Mouse (Mus musculus): ENCODE results near the gene Prr5l.

Gene Prr5l

DNA sequence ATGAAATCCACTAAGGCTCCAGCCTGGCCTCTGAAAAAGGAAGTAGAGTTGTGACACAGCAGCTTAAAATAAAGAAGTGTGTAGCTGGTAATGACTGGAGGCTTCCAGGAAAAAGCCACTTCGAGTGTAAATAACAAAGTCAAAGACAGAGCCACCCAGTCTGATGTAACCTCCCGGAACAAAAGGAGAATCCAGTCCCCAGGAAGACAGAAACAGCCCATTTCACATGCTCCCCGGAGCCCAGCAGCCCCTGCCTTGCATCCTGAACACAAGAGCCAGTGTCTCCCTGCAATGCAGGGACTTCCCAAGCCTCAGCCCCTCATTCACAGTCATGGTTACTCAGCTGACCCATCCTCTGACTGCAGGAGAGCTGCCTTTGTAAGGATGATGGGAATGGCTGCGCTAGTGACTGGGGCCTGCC is 101.5 kb downstream of the Prr5l start:
- TF ChIP-seq GATA4 (IDR thresholded peaks at IDR 0.05; ENCODE audit: insufficient replicate concordance, low read length), result no peak

DNA sequence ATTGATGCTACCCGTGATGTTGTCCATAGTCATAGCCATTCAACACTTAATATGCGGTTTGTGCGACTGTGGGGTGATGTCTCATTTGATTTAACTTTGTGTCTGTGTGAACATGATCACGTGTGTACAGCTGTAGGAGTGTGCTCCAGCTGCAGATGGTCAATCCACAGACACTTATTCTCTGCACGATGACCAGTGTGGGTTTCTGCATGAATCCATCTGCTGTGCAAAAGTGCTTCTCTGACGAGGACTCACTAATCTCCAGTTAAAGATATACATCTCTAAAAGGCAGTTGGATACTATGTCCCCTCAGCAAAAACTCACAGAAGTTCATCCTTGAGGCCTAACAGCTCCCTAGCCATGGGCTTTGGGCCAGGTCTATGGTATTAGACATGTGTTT is 104.7 kb downstream of the Prr5l start:
- TF ChIP-seq GATA4 (IDR thresholded peaks at IDR 0.05; ENCODE audit: insufficient replicate concordance, low read length), result no peak

DNA sequence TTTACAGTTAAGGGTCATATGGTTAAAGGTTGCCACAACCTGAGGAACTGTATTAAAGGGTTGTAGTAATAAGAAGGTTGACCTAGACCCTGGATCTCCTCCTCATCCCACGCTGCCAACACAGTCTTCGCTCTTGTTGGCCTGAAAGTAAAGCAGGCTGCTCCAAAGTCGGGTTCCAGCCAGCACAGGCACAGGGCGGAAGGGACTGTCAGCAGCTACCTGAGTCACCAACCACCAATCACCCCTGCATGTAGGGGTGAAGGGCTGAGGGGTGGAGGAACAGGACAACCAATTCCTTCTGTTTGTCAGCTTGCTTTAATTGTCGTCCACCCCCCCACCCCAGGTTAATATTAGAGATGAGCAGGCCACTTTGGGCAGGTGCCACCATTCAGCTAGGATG is 119.3 kb downstream of the Prr5l start:
- TF ChIP-seq GATA4 (IDR thresholded peaks at IDR 0.05; ENCODE audit: insufficient replicate concordance, low read length), result no peak

DNA sequence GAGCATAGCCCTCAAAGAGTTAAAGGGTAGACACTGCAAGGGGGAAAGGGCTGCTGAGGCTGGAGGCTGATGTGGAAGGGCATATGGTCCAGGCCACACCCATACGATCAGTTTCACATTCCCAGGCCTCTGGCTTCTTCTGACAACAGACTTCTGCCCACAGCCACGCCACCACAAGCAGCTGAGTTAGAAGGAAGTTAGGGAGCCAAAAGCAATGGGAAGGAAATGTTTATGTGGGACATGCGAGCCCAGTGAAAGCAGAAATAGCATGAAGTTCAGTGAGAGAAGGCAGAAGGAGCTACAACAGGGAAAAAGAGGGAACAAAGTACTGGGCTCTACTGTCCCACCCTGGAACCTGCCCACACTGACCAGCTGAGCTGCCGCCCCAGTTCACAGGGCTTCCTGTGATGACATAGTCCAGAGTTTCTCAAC is 119.9 kb downstream of the Prr5l start:
- no peak for TF ChIP-seq GATA4 (IDR thresholded peaks at IDR 0.05; ENCODE audit: insufficient replicate concordance, low read length)

DNA sequence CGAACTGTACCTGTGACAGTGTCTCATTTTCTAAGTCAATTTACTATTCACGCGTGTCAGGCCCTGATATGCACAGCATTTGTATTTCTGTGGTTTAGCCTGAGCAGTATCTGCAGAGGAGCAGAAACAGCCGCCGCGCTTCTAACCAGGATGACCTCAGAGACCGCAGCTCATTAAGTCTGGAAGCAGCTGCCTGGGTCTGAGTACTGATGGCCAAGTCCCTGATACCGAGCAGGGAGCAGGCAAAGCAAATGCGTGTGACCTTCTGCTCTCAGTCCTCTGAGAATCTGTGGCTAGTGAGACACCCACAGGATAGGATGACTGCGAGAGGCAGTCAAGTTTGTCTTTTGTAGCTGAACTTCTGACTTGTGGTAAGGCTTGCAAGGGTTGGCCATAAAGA is 120.4 kb downstream of the Prr5l start:
- peak; percentile 61; the same call in 1 of the 2 replicates for TF ChIP-seq GATA4 (IDR thresholded peaks at IDR 0.05; ENCODE audit: insufficient replicate concordance, low read length)

DNA sequence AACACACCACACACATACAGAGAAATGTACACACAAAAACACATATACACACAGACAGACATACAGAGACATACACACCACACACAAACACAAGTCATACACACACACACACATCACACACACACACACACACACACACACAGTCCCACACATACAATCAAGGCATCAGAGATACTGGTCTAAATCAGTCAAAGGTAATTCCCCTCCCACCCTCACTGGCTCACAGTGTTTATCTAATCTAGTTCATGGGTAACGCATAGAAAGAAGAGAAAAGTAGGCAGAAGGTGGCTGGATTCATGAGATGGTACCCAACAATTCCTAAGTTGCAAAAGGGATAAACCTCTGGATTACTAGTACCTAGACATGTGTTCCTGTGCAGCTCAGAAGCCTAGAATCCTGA is 120.9 kb downstream of the Prr5l start:
- TF ChIP-seq GATA4 (IDR thresholded peaks at IDR 0.05; ENCODE audit: insufficient replicate concordance, low read length), result no peak

DNA sequence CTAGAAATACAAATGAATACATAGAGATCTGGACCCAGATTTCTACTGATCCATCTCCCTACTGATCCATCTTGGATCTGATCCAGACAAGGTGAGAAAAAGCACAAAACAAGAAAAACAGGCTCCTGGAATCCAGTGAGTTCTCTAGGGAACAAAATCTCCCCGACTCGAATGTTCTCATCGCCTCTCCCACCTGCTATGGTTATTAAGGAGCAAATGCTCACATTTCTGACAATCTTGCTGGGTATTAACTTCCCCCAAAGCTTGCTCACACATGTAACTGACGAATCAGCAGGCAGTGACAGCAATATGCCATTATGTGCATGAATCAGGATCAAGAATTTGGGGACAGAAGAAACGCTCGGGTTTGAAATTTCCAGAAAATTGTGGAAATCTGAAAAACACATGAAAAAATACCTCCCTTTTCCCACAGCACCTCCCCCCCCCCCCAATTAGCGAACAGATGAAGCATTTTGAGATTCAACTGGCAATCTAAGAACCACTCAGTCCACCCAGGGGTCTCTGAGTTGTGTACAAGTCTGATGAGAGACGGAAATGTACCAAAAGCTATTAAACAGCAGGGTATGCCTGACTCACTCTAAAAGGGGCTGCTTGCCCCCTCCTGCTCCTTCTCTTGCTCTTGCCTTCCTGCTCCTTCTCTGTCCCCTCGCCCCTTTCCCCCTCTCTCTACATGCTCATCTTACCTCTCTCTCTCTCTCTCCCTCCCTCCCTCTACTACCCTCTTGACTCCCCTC is 123.1 kb downstream of the Prr5l start:
- TF ChIP-seq GATA4 (IDR thresholded peaks at IDR 0.05; ENCODE audit: insufficient replicate concordance, low read length), result no peak

DNA sequence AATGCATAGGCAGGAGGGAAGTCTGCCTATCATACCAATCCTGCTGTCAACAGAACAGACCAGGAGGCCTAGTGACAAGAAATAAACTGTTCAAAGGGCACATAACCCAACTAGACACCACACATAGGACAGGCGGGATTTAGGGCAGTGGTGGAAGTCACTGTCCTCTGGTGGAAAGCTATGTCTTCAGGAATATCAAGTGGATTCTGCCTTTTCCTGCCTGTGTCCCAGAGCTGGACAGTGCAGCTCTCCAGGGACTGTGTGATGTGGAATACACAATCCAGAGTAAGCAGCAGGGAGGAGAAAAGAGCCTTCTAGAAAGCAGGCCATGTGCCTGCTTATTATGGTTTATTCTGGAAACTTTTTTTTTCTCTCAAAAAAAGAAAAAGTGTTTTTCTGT is 125.0 kb downstream of the Prr5l start:
- no peak for TF ChIP-seq GATA4 (IDR thresholded peaks at IDR 0.05; ENCODE audit: insufficient replicate concordance, low read length)

DNA sequence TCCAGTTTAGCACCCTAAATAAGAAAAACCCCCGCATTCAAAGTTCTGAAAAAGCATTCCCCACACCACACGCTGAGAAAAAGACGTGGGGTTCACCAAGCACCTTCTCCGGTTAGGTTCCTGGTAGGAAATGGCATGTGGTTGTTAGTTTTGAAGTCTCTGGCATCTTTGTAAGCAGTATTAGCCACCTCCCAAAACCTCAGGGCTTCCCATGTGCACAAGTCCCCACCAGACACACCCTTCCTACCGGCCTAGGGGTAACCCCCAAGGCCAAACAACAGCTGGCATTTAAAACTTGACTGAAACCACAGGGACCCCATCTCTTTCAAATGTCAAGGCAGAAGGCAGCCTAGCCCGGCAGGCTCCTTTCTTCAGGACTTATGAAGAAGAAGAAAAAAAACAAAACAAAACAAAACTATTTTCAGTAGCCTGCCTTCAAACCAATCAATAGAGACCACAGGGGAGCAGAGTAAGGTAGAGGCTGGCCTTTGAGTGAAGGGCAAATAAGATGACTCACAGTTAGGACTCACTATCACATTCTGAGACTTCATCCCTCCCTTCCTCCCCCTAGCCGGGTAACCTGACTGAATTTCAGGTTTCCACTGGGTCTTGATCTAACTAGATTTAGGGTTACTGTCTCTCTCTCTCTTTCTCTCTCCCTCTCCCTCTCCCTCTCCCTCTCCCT is 126.6 kb downstream of the Prr5l start:
- no peak for TF ChIP-seq GATA4 (IDR thresholded peaks at IDR 0.05; ENCODE audit: insufficient replicate concordance, low read length)

DNA sequence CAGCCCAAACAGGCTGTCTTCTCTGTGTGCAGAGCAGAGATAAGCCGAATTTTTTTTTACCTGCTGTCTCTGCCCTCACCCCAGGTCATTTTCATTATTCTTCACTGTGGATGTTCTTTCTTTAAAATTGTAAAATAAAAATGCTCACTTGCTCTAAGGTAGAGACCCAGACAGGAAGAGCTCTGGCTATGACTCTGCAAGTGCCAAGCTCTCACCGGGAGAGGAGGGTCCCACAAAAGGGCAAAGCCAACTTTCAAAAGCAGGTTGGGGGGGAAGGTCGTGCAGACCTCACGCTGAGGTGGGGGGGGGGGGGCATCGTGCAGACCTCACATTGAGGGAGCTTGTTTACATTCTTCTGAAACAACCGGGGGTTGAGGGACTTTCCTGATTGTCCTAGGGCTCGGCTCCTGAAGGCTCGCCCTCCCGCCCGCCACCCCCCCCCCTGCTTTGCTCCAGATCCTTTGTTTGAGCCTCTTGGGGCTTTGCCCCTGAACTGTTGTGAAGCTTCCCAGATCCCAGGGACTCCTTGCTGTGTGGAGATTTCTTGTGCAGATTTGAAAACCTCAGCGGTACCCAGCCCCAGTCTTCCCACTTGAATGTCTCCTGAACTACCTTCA is 127.8 kb downstream of the Prr5l start:
- TF ChIP-seq GATA4 (IDR thresholded peaks at IDR 0.05; ENCODE audit: insufficient replicate concordance, low read length), result no peak

DNA sequence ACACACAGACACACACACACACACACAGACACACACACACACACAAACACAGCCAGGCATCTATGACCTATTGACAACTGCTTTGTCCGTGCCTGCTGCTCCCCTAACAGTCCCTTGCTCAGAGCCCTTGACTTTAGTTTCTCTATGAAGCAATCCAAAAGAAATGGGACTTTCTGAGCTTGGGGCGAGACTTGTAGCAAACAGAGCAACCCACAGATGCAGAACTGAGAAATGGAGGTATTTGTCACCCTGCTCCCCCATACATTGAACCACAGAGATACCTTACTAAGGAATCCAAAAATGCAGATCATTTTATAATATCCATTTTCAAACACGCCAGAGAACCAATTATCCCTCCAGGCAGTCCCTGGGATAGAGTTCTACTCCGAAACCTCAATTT is 128.4 kb downstream of the Prr5l start:
- no peak for TF ChIP-seq GATA4 (IDR thresholded peaks at IDR 0.05; ENCODE audit: insufficient replicate concordance, low read length)

DNA sequence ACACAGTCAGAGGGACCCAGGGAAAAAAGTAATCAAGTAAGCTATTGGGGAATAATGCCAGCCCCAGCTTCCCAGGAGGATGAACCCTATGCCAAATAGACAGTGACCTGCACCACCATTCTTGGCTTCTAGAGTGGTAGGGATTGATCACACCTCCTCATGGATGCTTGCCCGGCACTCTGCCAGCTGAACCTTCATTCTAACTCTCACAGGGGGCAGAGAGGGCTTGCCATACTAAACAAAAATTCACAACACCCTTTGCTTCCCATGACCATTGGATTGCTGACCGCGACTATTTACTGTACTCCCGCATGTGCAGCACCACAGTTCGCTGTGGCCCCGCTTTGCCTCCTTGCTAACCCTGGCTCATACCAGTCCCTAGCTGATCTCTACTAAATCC is 129.8 kb downstream of the Prr5l start:
- no peak for TF ChIP-seq GATA4 (IDR thresholded peaks at IDR 0.05; ENCODE audit: insufficient replicate concordance, low read length)

DNA sequence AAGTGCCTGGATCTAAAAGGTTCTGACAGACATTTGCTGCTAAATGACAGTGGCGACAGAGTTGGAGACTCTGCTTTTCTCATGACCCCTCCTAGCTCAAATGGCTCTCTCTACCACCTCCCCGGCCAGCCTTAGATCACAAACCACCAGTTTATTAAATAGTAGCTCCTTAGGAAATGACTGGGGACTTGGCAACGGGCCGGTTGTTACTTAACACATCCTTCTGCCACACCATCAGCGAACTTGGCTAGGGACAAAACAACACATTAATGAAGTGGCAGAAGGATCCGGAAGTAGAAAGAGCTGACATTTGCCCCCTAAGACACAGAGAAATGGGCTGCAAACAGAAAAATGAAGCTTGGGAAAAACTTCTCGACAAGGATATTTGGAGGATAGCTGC is 130.4 kb downstream of the Prr5l start:
- TF ChIP-seq GATA4 (IDR thresholded peaks at IDR 0.05; ENCODE audit: insufficient replicate concordance, low read length), result no peak

DNA sequence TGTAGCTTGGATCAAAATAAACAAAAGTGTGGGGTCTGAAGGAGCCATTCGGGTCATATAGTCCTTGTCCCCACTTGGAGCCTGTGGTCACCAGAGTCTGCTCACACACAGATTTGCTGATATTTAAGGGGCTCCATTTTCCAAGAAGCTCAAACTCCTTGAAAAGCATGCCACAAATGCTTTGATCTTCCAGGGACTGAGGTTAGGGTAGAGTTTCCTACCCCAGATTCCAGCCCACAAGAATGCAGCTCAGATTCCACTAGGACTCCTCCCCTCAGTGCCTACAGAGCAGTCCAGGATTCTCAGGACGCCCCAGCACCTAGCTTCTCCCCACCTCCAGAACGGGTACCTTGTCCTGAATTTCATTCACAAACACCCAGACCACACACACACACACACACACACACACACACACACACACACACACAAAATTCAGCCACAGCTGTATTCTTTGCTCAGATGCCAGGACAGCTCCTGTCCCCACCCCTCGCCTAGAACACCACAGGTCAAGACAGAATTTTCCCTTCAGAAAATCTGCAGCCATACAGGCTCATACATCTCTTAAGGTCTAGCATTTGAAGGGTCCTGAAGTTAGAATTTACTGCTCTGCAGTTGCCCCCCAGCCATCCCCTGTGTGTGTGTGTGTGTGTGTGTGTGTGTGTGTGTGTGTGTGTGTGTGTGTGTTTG is 131.4 kb downstream of the Prr5l start:
- TF ChIP-seq GATA4 (IDR thresholded peaks at IDR 0.05; ENCODE audit: insufficient replicate concordance, low read length), result no peak

DNA sequence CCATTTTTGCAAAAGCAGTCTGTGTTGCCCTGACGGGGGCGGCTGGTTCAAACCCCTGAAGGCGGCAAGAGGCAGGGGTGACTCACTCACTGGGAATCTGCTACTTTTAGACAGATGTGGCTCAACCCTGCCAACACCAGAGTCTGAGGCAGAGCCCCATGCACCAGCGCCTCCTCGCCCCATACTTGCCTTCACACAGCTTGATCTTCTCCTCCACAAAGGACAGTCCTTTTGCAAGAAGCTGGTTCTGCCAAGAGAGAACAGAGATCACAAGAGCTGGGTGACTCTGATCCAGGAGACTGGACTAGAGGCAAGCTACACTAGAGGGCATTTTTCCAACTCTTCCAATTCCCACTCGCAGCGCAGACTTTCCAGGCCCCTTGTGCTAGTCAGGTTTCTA is 136.3 kb downstream of the Prr5l start:
- TF ChIP-seq GATA4 (IDR thresholded peaks at IDR 0.05; ENCODE audit: insufficient replicate concordance, low read length), result no peak

All from liver, adult (tissue).